Mouse (Mus musculus) hindbrain, embryonic 13.5 days (tissue): Measurements from ENCODE around the gene Esm1. TPM values are rescaled to one million over a fixed set of nuclear protein-coding genes. Genes with fewer than 3 reads are reported as not detected.

Experiments
- ATAC-seq: fragments of 200-750 bp; cut with Nextera tagmentation; 2 replicates; pipeline ENCODE4 v1.8.0; 2017; ENCODE audit warnings: moderate TSS enrichment; ENCODE audit not compliant: low FRiP score
- H3K27ac ChIP-seq: fragments of 300-500 bp; sonication (generic); 2 replicates; pipeline ENCODE4 v1.5.1; 2015; ENCODE audit warnings: inconsistent platforms, mild to moderate bottlenecking, moderate library complexity
- H3K27me3 ChIP-seq: fragments of 300-500 bp; sonication (generic); 2 replicates; pipeline ENCODE4 v1.6.1; 2015; ENCODE audit warnings: mild to moderate bottlenecking, inconsistent platforms
- H3K36me3 ChIP-seq: fragments of 300-500 bp; sonication (generic); 2 replicates; pipeline ENCODE4 v1.6.1; 2015; ENCODE audit warnings: mild to moderate bottlenecking, inconsistent platforms
- H3K4me1 ChIP-seq: fragments of 300-500 bp; sonication (generic); replicated peaks from 2 replicates; pipeline ENCODE4 v1.6.1; 2015; ENCODE audit warnings: inconsistent platforms
- H3K4me2 ChIP-seq: fragments of 300-500 bp; sonication (generic); 2 replicates; pipeline ENCODE4 v1.6.1; 2015; ENCODE audit warnings: inconsistent platforms, mild to moderate bottlenecking, moderate library complexity
- H3K4me3 ChIP-seq: fragments of 300-500 bp; sonication (generic); 2 replicates; pipeline ENCODE4 v1.5.1; 2015; ENCODE audit warnings: mild to moderate bottlenecking, inconsistent platforms
- H3K9ac ChIP-seq: fragments of 300-500 bp; sonication (generic); 2 replicates; pipeline ENCODE4 v1.6.1; 2015; ENCODE audit warnings: mild to moderate bottlenecking, inconsistent platforms
- H3K9me3 ChIP-seq: fragments of 300-500 bp; sonication (generic); 2 replicates; pipeline ENCODE4 v1.6.1; 2016; ENCODE audit warnings: inconsistent platforms
- WGBS: fragments of 180-500 bp; shearing (Covaris S2); methylation state at CpG from one replicate; pipeline ENCODE4 v1.1.7; 2015; 5-methylcytosine and 5-hydroxymethylcytosine counted together
- polyA plus RNA-seq: library from polyadenylated mRNA; unstranded; fragments of >200 nt; fragmentation: Nextera tagmentation; extraction: Ambion mirVana; gene quantifications from 2 replicates; pipeline ENCODE4 v1.2.1, GENCODE M21; 2015

Gene Esm1
- polyA plus RNA-seq = 1.5 and 1.8 TPM in 2 replicates

- H3K4me3 ChIP-seq = no peak within 1 kb of the TSS
- peak within 1 kb of the TSS; percentile 21 for H3K4me2 ChIP-seq
- H3K27me3 ChIP-seq = peaks cover 9% of the 10 kb centered on the region; the same call in 1 of the 2 replicates
- no peaks in the 10 kb centered on the region for H3K9me3 ChIP-seq
- peaks cover 7% of the 10 kb centered on the region for H3K4me1 ChIP-seq
- H3K36me3 ChIP-seq = no peaks in the 10 kb centered on the region
- ATAC-seq = no peak
- WGBS = 49% methylated on average over 15 of the region's 15 CpGs
- H3K27ac ChIP-seq = no peak within 1 kb of the TSS
- H3K9ac ChIP-seq = no peak within 1 kb of the TSS
Measured at GRCm38 (mm10) chr13:113209624-113210023, at the start of gene Esm1. TSS of gene Esm1 (plus strand) at chr13:113209659.

GRCm38 (mm10) chr13:113164252-113165005, 45.0 kb upstream of the Esm1 start:
- Histone ChIP-seq H3K9ac (no peak overlapping the region), H3K4me2 (no peak overlapping the region), H3K9me3 (no peaks in the 10 kb centered on the region), H3K4me1 (no peaks in the 10 kb centered on the region), H3K36me3 (no peaks in the 10 kb centered on the region), H3K4me3 (no peak overlapping the region), H3K27me3 (no peaks in the 10 kb centered on the region), H3K27ac (no peak overlapping the region)
- no peak for ATAC-seq
- 90% methylated on average over 5 of the region's 5 CpGs for WGBS

DNA sequence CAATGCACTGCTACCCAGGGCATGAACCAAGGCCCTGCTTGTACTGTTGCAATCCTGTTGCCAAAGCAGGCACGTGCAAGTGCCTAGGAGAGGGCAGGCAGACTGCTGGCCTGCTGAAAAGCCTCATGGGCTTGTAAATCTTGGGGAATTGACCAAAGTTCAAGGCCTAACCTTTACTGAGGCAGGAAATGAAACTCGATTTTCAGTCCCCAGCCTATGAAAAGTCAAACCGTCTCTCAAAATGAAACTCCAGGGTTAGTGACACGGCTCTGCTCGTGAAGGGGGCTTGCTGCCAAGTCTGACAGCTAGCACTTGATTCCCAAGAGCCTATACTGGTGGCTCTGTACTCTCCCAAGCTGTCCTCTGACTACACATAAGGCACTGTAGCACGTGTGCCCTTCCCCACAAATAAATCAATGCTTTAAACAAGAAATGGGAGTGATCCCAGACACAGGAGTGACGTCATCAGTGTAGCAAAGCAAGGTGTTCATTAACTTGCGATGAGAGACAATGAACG, 41.4 kb upstream of the Esm1 start:
- 86% methylated on average over 9 of the region's 9 CpGs for WGBS
- H3K4me2 ChIP-seq = no peak overlapping the region
- no peak overlapping the region for H3K27ac ChIP-seq
- no peak overlapping the region for H3K9ac ChIP-seq
- no peaks in the 10 kb centered on the region for H3K9me3 ChIP-seq
- no peaks in the 10 kb centered on the region for H3K27me3 ChIP-seq
- no peaks in the 10 kb centered on the region for H3K36me3 ChIP-seq
- no peak overlapping the region for H3K4me3 ChIP-seq
- no peak for ATAC-seq
- no peaks in the 10 kb centered on the region for H3K4me1 ChIP-seq

DNA sequence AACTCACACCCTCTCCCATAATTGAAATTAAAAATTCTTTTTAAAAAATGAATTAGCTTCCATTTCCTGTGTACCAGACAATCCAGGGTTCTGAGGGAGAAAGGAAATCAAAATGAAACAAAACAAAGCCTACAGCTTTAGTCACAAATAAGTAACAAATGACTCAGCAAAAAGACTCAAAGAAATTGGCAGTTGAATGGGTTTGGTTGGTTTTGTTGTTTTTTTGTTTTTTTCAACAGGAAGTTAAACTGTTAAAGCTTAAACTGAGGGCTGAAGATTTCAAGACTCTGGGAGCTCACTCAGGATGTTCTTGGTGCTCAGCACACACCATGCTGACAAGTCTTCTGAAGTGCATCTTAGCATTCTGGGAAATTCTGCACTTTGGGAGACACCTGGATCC, 39.2 kb upstream of the Esm1 start:
- ATAC-seq = no peak
- Histone ChIP-seq H3K9me3 (no peaks in the 10 kb centered on the region), H3K27me3 (no peaks in the 10 kb centered on the region), H3K4me3 (no peak overlapping the region), H3K27ac (no peak overlapping the region), H3K4me2 (no peak overlapping the region), H3K9ac (no peak overlapping the region), H3K36me3 (no peaks in the 10 kb centered on the region), H3K4me1 (no peaks in the 10 kb centered on the region)

GRCm38 (mm10) chr13:113174162-113174561, 35.3 kb upstream of the Esm1 start:
- Histone ChIP-seq H3K4me2 (no peak overlapping the region), H3K36me3 (no peaks in the 10 kb centered on the region), H3K27ac (no peak overlapping the region), H3K4me3 (no peak overlapping the region), H3K4me1 (no peaks in the 10 kb centered on the region), H3K9me3 (no peaks in the 10 kb centered on the region), H3K9ac (no peak overlapping the region), H3K27me3 (no peaks in the 10 kb centered on the region)
- WGBS = 91% methylated on average over 6 of the region's 6 CpGs
- no peak for ATAC-seq

- Histone ChIP-seq H3K4me3 (no peak overlapping the region), H3K27me3 (no peaks in the 10 kb centered on the region), H3K36me3 (no peaks in the 10 kb centered on the region), H3K9me3 (no peaks in the 10 kb centered on the region), H3K27ac (no peak overlapping the region), H3K4me2 (no peak overlapping the region), H3K9ac (no peak overlapping the region), H3K4me1 (no peaks in the 10 kb centered on the region)
- 90% methylated on average over 8 of the region's 8 CpGs for WGBS
- ATAC-seq = no peak
Measured at GRCm38 (mm10) chr13:113183310-113183709, 26.1 kb upstream of the Esm1 start.

- Histone ChIP-seq H3K36me3 (no peaks in the 10 kb centered on the region), H3K4me1 (no peaks in the 10 kb centered on the region), H3K4me3 (no peak overlapping the region), H3K4me2 (no peak overlapping the region), H3K9me3 (0 out of 2 replicates have a peak, but pooled peaks cover 3% of the 10 kb centered on the region), H3K27ac (no peak overlapping the region), H3K27me3 (no peaks in the 10 kb centered on the region), H3K9ac (no peak overlapping the region)
- ATAC-seq = no peak
- WGBS = 94% methylated on average over 4 of the region's 4 CpGs
Measured at GRCm38 (mm10) chr13:113183720-113184119, 25.7 kb upstream of the Esm1 start.

DNA sequence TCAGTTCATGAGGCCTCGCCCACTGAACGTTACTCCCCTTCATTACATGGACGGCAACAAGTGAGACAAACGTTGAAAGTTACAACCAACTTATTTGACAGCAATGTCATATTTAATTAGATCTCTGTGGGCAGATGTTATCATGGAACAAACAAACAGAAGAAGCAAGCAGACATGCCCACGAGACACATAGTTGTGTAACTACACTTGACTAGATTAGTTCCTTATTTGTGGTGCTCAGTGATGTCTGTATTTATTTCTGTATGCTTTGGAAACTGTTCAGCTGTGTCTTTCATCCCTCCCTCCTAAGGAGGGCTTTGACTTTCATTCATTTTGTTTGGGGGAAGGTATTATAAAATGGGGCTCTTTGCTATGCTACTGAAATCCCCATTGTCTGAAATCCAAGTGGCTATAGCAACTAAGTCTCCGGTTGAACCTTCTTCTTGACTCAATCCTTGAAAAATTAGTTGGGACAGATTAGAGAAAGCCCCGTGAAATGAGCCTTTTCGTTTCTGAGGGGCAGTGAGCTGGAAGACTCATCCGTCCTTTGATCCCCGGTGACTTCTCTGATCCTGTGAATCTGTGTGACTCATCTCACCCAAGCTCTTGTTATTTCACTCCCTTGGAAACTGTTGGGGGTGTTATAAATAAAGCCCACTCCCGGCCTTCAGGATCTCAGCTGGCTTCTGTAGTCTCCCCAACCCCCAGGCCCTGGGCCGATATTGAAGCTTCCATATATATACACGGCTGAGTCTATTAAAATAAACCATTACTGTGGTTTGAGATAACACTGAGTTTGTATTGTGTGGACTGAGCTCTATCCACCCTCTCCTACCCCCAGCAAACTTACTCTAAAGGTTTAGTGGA, 12.4 kb upstream of the Esm1 start:
- Histone ChIP-seq H3K4me3 (no peak overlapping the region), H3K4me2 (no peak overlapping the region), H3K9me3 (no peaks in the 10 kb centered on the region), H3K4me1 (no peaks in the 10 kb centered on the region; the same call in 1 of the 2 replicates), H3K27ac (no peak overlapping the region), H3K9ac (no peak overlapping the region), H3K27me3 (no peaks in the 10 kb centered on the region), H3K36me3 (no peaks in the 10 kb centered on the region)
- no peak for ATAC-seq
- 57% methylated on average over 13 of the region's 13 CpGs for WGBS

GRCm38 (mm10) chr13:113197872-113198502, 11.5 kb upstream of the Esm1 start:
- Histone ChIP-seq H3K36me3 (no peaks in the 10 kb centered on the region), H3K9me3 (no peaks in the 10 kb centered on the region), H3K9ac (no peak overlapping the region), H3K4me1 (no peaks in the 10 kb centered on the region; the same call in 1 of the 2 replicates), H3K4me2 (no peak overlapping the region), H3K27me3 (no peaks in the 10 kb centered on the region), H3K27ac (no peak overlapping the region), H3K4me3 (no peak overlapping the region)
- 77% methylated on average over 9 of the region's 9 CpGs for WGBS
- ATAC-seq = no peak

GRCm38 (mm10) chr13:113199331-113199730, 10.1 kb upstream of the Esm1 start:
- Histone ChIP-seq H3K4me1 (no peaks in the 10 kb centered on the region; the same call in 1 of the 2 replicates), H3K36me3 (no peaks in the 10 kb centered on the region), H3K27me3 (no peaks in the 10 kb centered on the region), H3K9ac (no peak overlapping the region), H3K9me3 (no peaks in the 10 kb centered on the region), H3K4me2 (no peak overlapping the region), H3K4me3 (no peak overlapping the region), H3K27ac (no peak overlapping the region)
- ATAC-seq = no peak
- 71% methylated on average over 3 of the region's 3 CpGs for WGBS

GRCm38 (mm10) chr13:113200726-113201125, 8.7 kb upstream of the Esm1 start:
- Histone ChIP-seq H3K9ac (no peak overlapping the region), H3K36me3 (no peaks in the 10 kb centered on the region), H3K9me3 (no peaks in the 10 kb centered on the region), H3K27me3 (no peaks in the 10 kb centered on the region), H3K4me1 (no peaks in the 10 kb centered on the region; the same call in 1 of the 2 replicates), H3K4me3 (no peak overlapping the region), H3K27ac (no peak overlapping the region), H3K4me2 (no peak overlapping the region)
- 78% methylated on average over 8 of the region's 8 CpGs for WGBS
- ATAC-seq = no peak

DNA sequence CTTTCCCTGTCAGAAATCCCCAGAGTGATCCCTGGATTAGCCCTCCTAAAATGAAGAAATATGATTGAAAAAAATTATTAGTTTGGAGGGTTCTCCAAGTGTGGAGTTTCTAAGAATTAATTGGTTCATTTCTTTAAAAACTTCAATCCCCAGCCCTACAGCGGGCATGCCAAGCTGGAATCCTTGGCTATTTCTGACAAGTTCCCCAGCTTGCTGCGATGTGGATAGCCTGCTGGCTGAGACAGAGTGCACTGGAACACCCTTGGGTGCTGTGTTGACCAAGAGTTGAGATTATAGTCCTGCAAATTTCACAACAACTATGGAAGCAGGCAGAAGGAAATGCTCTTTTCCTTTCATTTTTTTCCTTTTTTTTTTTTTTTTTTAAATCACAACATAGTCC, 7.8 kb upstream of the Esm1 start:
- no peaks in the 10 kb centered on the region for H3K36me3 ChIP-seq
- no peak overlapping the region for H3K9ac ChIP-seq
- no peak overlapping the region for H3K27ac ChIP-seq
- H3K27me3 ChIP-seq = no peaks in the 10 kb centered on the region
- no peak overlapping the region for H3K4me3 ChIP-seq
- H3K4me2 ChIP-seq = no peak overlapping the region
- no peaks in the 10 kb centered on the region for H3K9me3 ChIP-seq
- 89% methylated on average over 2 of the region's 2 CpGs for WGBS
- no peak for ATAC-seq
- no peaks in the 10 kb centered on the region; the same call in 1 of the 2 replicates for H3K4me1 ChIP-seq
